Mouse (Mus musculus) intestine, postnatal 0 days (tissue): ENCODE measurements at regions not wholly inside any gene's neighbourhood (a gene's known extent, or its start where the extent isn't known, plus 50 kb on each side); places are given as distances from the start of the nearest gene placed in this dataset.
"Not testable (repeated sequence)": the region's sequence is repeated elsewhere in the genome, so short reads cannot be mapped to it uniquely, and the experiment has no call there.

Experiments
- ATAC-seq: fragments of 200-750 bp; cut with Nextera tagmentation; 2 replicates; pipeline ENCODE4 v1.8.0; 2017; ENCODE audit warnings: mild to moderate bottlenecking, moderate TSS enrichment, moderate library complexity
- H3K27ac ChIP-seq: fragments of 300-500 bp; sonication (generic); 2 replicates; pipeline ENCODE4 v1.5.1; 2014; ENCODE audit warnings: mild to moderate bottlenecking, low read depth, low read length, moderate library complexity
- H3K27me3 ChIP-seq: fragments of 300-500 bp; sonication (generic); replicated peaks from 2 replicates; pipeline ENCODE4 v1.6.1; 2014; ENCODE audit warnings: low read length, mixed read lengths; ENCODE audit not compliant: control insufficient read depth, insufficient read depth
- H3K36me3 ChIP-seq: fragments of 300-500 bp; sonication (generic); 2 replicates; pipeline ENCODE4 v1.6.1; 2014; ENCODE audit warnings: mild to moderate bottlenecking, moderate library complexity; ENCODE audit not compliant: control insufficient read depth, insufficient read depth
- H3K4me1 ChIP-seq: fragments of 300-500 bp; sonication (generic); replicated peaks from 2 replicates; pipeline ENCODE4 v1.6.1; 2014; ENCODE audit warnings: antibody characterized with exemption, low read length, mixed read lengths; ENCODE audit not compliant: control insufficient read depth, insufficient read depth
- H3K4me2 ChIP-seq: fragments of 300-500 bp; sonication (generic); replicated peaks from 2 replicates; pipeline ENCODE4 v1.6.1; 2014; ENCODE audit warnings: low read depth, mild to moderate bottlenecking, moderate library complexity
- H3K4me3 ChIP-seq: fragments of 300-500 bp; sonication (generic); 2 replicates; pipeline ENCODE4 v1.5.1; 2014; ENCODE audit warnings: low read depth, low read length
- H3K9ac ChIP-seq: fragments of 300-500 bp; sonication (generic); 2 replicates; pipeline ENCODE4 v1.6.1; 2014; ENCODE audit warnings: mild to moderate bottlenecking, low read depth, low read length
- H3K9me3 ChIP-seq: fragments of 300-500 bp; sonication (generic); 2 replicates; pipeline ENCODE4 v1.6.1; 2016; ENCODE audit warnings: mixed run types; ENCODE audit not compliant: control insufficient read depth
- CTCF ChIP-seq: sonication (generic); IDR thresholded peaks from 2 replicates; pipeline ENCODE4 v1.5.1; 2016; ENCODE audit warnings: low read depth, mild to moderate bottlenecking, control low read depth, antibody characterized with exemption, moderate library complexity
- WGBS: fragments of 180-500 bp; shearing (Covaris S2); extraction: QIAGEN DNeasy Blood & Tissue Kit; methylation state at CpG from one replicate; pipeline ENCODE4 v1.1.7; 2014; 5-methylcytosine and 5-hydroxymethylcytosine counted together

GRCm38 (mm10) chr5:97806754-97807153 is 224.1 kb downstream of the Antxr2 start:
- H3K27ac ChIP-seq: no peak overlapping the region
- H3K27me3 ChIP-seq: no peaks in the 10 kb centered on the region
- no peak for ATAC-seq
- no peaks in the 10 kb centered on the region for H3K36me3 ChIP-seq
- H3K4me3 ChIP-seq: no peak overlapping the region
- H3K9me3 ChIP-seq: no peaks in the 10 kb centered on the region
- TF ChIP-seq CTCF: no peak
- H3K4me1 ChIP-seq: no peaks in the 10 kb centered on the region
- H3K4me2 ChIP-seq: no peak overlapping the region
- H3K9ac ChIP-seq: no peak overlapping the region

- 34% methylated on average over 3 of the region's 3 CpGs for WGBS
- Histone ChIP-seq H3K9me3 (no peaks in the 10 kb centered on the region), H3K36me3 (no peaks in the 10 kb centered on the region), H3K27ac (no peak overlapping the region), H3K9ac (no peak overlapping the region), H3K27me3 (no peaks in the 10 kb centered on the region), H3K4me2 (no peak overlapping the region), H3K4me1 (no peaks in the 10 kb centered on the region), H3K4me3 (no peak overlapping the region)
- no peak for TF ChIP-seq CTCF
- ATAC-seq: no peak
These were observed 230.8 kb downstream of the Antxr2 start for GRCm38 (mm10) chr5:97800017-97800416.

GRCm38 (mm10) chr5:97788175-97788574 is 242.7 kb downstream of the Antxr2 start:
- no peak for ATAC-seq
- Histone ChIP-seq H3K27me3 (no peaks in the 10 kb centered on the region), H3K27ac (no peak overlapping the region), H3K4me2 (no peak overlapping the region), H3K4me3 (no peak overlapping the region), H3K4me1 (no peaks in the 10 kb centered on the region), H3K9ac (no peak overlapping the region), H3K9me3 (no peaks in the 10 kb centered on the region), H3K36me3 (no peaks in the 10 kb centered on the region)
- 92% methylated on average over 9 of the region's 9 CpGs for WGBS
- no peak for TF ChIP-seq CTCF

- Histone ChIP-seq H3K36me3 (no peaks in the 10 kb centered on the region), H3K4me2 (no peak overlapping the region), H3K9me3 (no peaks in the 10 kb centered on the region), H3K4me1 (no peaks in the 10 kb centered on the region), H3K4me3 (no peak overlapping the region), H3K9ac (no peak overlapping the region), H3K27me3 (no peaks in the 10 kb centered on the region), H3K27ac (no peak overlapping the region)
- no peak for ATAC-seq
- 73% methylated on average over 5 of the region's 5 CpGs for WGBS
- no peak for TF ChIP-seq CTCF
These were observed 243.8 kb downstream of the Antxr2 start for GRCm38 (mm10) chr5:97787001-97787400.

- H3K27me3 ChIP-seq, H3K4me2 ChIP-seq, H3K4me3 ChIP-seq, H3K9me3 ChIP-seq, ATAC-seq, H3K36me3 ChIP-seq, H3K27ac ChIP-seq, H3K4me1 ChIP-seq, H3K9ac ChIP-seq: not testable (repeated sequence)
- 90% methylated on average over 3 of the region's 3 CpGs for WGBS
These were observed 255.7 kb downstream of the Antxr2 start for GRCm38 (mm10) chr5:97775100-97775499.

- not testable (repeated sequence) for H3K9me3 ChIP-seq, ATAC-seq, H3K27me3 ChIP-seq
These were observed 257.4 kb downstream of the Antxr2 start for GRCm38 (mm10) chr5:97773451-97773850.

GRCm38 (mm10) chr5:97737339-97737738 is 280.5 kb upstream of the Gk2 start:
- WGBS: 80% methylated on average over 2 of the region's 2 CpGs
- no peak for TF ChIP-seq CTCF
- H3K4me2 ChIP-seq: no peak overlapping the region
- no peak overlapping the region for H3K9ac ChIP-seq
- no peak overlapping the region for H3K27ac ChIP-seq
- no peak for ATAC-seq
- H3K36me3 ChIP-seq: no peaks in the 10 kb centered on the region
- no peak overlapping the region for H3K4me3 ChIP-seq
- H3K4me1 ChIP-seq: no peaks in the 10 kb centered on the region
- H3K27me3 ChIP-seq: no peaks in the 10 kb centered on the region
- H3K9me3 ChIP-seq: no peaks in the 10 kb centered on the region

More at GRCm38 (mm10) chr5:97773451-97773850, 257.4 kb downstream of the Antxr2 start:
- H3K4me3 ChIP-seq, H3K9ac ChIP-seq, H3K4me1 ChIP-seq, H3K27ac ChIP-seq, H3K36me3 ChIP-seq, H3K4me2 ChIP-seq: not testable (repeated sequence)
- WGBS: 74% methylated on average over 4 of the region's 4 CpGs
